Mouse (Mus musculus) myocyte (in vitro differentiated cells): Measurements from ENCODE around the gene Dppa5a. TPM values are rescaled to one million over a fixed set of nuclear protein-coding genes. Genes with fewer than 3 reads are reported as not detected.

Experiments used
- H3K27me3 ChIP-seq: one replicate; pipeline ENCODE4 v1.6.1; 2011; ENCODE audit not compliant: control insufficient read depth, insufficient read depth, insufficient read length
- H3K36me3 ChIP-seq: one replicate; pipeline ENCODE4 v1.6.1; 2011; ENCODE audit not compliant: control insufficient read depth, insufficient read depth
- H3K4me2 ChIP-seq: one replicate; pipeline ENCODE4 v1.6.1; 2011; ENCODE audit warnings: low read depth, control low read depth
- H3K4me3 ChIP-seq: one replicate; pipeline ENCODE4 v1.5.1; 2011; ENCODE audit warnings: mild to moderate bottlenecking, control low read depth, moderate library complexity
- H3K79me2 ChIP-seq: one replicate; pipeline ENCODE4 v1.6.1; 2011; ENCODE audit not compliant: control insufficient read depth, insufficient read depth
- H3ac ChIP-seq: one replicate; pipeline ENCODE4 v1.6.1; 2011; ENCODE audit not compliant: control insufficient read depth, insufficient read length
- CEBPB ChIP-seq: IDR thresholded peaks from 2 replicates; pipeline ENCODE4 v1.6.1; 2011; ENCODE audit warnings: mild to moderate bottlenecking, moderate library complexity; ENCODE audit not compliant: poor library complexity, insufficient read depth, severe bottlenecking
- E2F4 ChIP-seq: IDR thresholded peaks from one replicate; pipeline ENCODE4 v1.6.1; 2011; ENCODE audit warnings: mild to moderate bottlenecking, control low read depth, moderate library complexity; ENCODE audit not compliant: insufficient read depth
- MAX ChIP-seq: IDR thresholded peaks from one replicate; pipeline ENCODE4 v1.6.1; 2011; ENCODE audit warnings: low read depth, mild to moderate bottlenecking, control low read depth
- MYOD1 ChIP-seq, 3 experiments: IDR thresholded peaks; one replicate each; pipeline ENCODE4 v1.6.1; 2011; ENCODE audit warnings: control low read depth in 2 of 3, low read depth in 2 of 3, mild to moderate bottlenecking in 2 of 3, moderate library complexity in 1 of 3; ENCODE audit not compliant: insufficient read length in 2 of 3, control insufficient read depth in 1 of 3
- MYOG ChIP-seq, 3 experiments: IDR thresholded peaks; one replicate each; pipeline ENCODE4 v1.6.1; 2011; ENCODE audit warnings: control low read depth in 2 of 3, low read depth in 2 of 3, mild to moderate bottlenecking in 2 of 3; ENCODE audit not compliant: insufficient read length in 2 of 3, control insufficient read depth in 1 of 3, insufficient read depth in 1 of 3
- POLR2A ChIP-seq: IDR thresholded peaks from one replicate; pipeline ENCODE4 v1.6.1; 2011; ENCODE audit warnings: low read depth, mild to moderate bottlenecking, control low read depth, moderate library complexity; ENCODE audit not compliant: insufficient read length
- POLR2AphosphoS2 ChIP-seq: IDR thresholded peaks from one replicate; pipeline ENCODE4 v1.6.1; 2011; ENCODE audit warnings: low read depth, control low read depth; ENCODE audit not compliant: insufficient read length
- REST ChIP-seq: IDR thresholded peaks from one replicate; pipeline ENCODE4 v1.6.1; 2011; ENCODE audit warnings: mild to moderate bottlenecking, control low read depth, moderate library complexity; ENCODE audit not compliant: insufficient read depth, insufficient read length
- SRF ChIP-seq: IDR thresholded peaks from one replicate; pipeline ENCODE4 v1.6.1; 2011; ENCODE audit warnings: low read depth; ENCODE audit not compliant: control insufficient read depth, insufficient read length
- TCF12 ChIP-seq: IDR thresholded peaks from one replicate; pipeline ENCODE4 v1.6.1; 2011; ENCODE audit warnings: mild to moderate bottlenecking, control low read depth; ENCODE audit not compliant: poor library complexity, insufficient read depth, severe bottlenecking
- TCF3 ChIP-seq: IDR thresholded peaks from one replicate; pipeline ENCODE4 v1.6.1; 2011; ENCODE audit warnings: low read depth, control low read depth; ENCODE audit not compliant: insufficient read length
- USF1 ChIP-seq: IDR thresholded peaks from one replicate; pipeline ENCODE4 v1.6.1; 2011; ENCODE audit warnings: low read depth, mild to moderate bottlenecking, control low read depth, moderate library complexity
- polyA plus RNA-seq: library from polyadenylated mRNA; unstranded; fragments of >200 nt; fragmentation: generic; extraction: Trizol; gene quantifications from one replicate; pipeline ENCODE4 v1.2.1, GENCODE M21; 2012; ENCODE audit warnings: missing spikeins

Gene Dppa5a
- polyA plus RNA-seq, 1 experiment, result not detected

GRCm38 (mm10) chr9:78374397-78374796 lies 6.4 kb upstream of the Dppa5a start:
- no peak overlapping the region for H3ac ChIP-seq
- no peak overlapping the region for H3K4me3 ChIP-seq
- H3K27me3 ChIP-seq, result no peaks in the 10 kb centered on the region
- no peak for TF ChIP-seq MAX
- TF ChIP-seq TCF12, result no peak
- TF ChIP-seq SRF, result no peak
- TF ChIP-seq TCF3, result no peak
- H3K4me2 ChIP-seq, result no peak overlapping the region
- H3K79me2 ChIP-seq, result no peaks in the 10 kb centered on the region
- no peaks in the 10 kb centered on the region for H3K36me3 ChIP-seq

DNA sequence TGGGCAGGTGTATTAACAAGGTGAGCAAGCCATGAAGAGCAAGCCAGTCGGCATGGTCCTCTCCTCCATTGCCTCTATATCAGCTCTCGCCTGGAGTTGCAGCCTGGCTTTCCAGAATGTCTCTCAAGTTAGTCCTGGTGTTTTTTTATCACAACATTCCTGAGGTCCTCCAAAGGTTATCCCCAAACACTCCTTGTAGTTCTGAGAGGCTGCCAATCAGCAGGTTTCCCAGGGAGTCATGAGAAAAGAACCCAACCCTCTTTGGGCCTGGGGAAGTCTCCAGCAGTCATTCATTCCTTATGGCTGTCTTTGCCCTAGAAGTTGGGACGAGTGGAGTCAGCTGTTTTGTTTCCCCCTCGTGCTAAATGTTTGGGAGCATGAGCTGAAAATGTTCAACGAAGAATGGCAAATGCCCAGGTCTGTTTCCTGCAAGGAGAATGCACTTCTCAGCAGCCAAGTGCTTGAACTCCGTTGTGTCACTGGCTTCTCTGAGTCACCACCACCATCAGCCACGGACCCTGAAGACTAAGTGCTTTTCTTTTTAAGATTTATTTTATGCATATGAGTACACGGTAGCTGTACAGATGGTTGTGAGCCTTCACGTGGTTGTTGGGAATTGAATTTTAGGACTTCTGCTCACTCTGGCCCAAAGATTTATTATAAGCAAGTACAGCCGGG lies 5.0 kb upstream of the Dppa5a start:
- H3K4me3 ChIP-seq, result no peak overlapping the region
- no peaks in the 10 kb centered on the region for H3K36me3 ChIP-seq
- H3ac ChIP-seq, result no peak overlapping the region
- no peaks in the 10 kb centered on the region for H3K79me2 ChIP-seq
- no peaks in the 10 kb centered on the region for H3K27me3 ChIP-seq
- no peak overlapping the region for H3K4me2 ChIP-seq
- TF ChIP-seq TCF12 (no peak), SRF (no peak), MYOD1 (IDR thresholded peaks at IDR 0.05; ENCODE audit: control insufficient read depth in 1 of 3, insufficient read length in 2 of 3, low read depth in 2 of 3) (no peak), USF1 (no peak), MAX (no peak), POLR2A (no peak)

DNA sequence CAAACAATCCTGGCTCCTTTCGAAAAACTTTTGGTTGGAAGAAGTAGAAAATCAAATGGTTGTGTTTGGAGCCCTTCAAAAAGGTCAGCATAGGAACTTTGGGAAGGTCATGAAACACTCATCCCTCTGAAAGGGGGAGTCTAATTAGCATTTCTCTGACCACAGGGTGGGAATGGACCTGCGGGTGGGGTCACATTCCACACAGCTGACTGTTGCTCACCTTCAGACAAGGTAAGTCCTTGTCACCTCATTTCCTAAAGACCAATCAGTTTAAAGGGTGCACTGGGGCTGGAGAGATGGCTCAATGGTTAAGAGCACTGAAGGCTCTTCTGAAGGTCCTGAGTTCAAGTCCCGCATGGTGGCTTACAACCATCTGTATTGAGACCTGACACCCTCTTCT lies 3.5 kb upstream of the Dppa5a start:
- Histone ChIP-seq H3K4me3 (no peak overlapping the region), H3K79me2 (no peaks in the 10 kb centered on the region), H3K27me3 (no peaks in the 10 kb centered on the region), H3K4me2 (no peak overlapping the region), H3K36me3 (no peaks in the 10 kb centered on the region), H3ac (no peak overlapping the region)
- TF ChIP-seq E2F4 (no peak), MAX (no peak), POLR2A (no peak), SRF (no peak), POLR2AphosphoS2 (no peak), MYOG (IDR thresholded peaks at IDR 0.05; ENCODE audit: control insufficient read depth in 1 of 3, insufficient read depth in 1 of 3, insufficient read length in 2 of 3, low read depth in 2 of 3) (no peak), USF1 (no peak), CEBPB (no peak), TCF3 (no peak), REST (no peak), MYOD1 (IDR thresholded peaks at IDR 0.05; ENCODE audit: control insufficient read depth in 1 of 3, insufficient read length in 2 of 3, low read depth in 2 of 3) (no peak), TCF12 (no peak)

DNA sequence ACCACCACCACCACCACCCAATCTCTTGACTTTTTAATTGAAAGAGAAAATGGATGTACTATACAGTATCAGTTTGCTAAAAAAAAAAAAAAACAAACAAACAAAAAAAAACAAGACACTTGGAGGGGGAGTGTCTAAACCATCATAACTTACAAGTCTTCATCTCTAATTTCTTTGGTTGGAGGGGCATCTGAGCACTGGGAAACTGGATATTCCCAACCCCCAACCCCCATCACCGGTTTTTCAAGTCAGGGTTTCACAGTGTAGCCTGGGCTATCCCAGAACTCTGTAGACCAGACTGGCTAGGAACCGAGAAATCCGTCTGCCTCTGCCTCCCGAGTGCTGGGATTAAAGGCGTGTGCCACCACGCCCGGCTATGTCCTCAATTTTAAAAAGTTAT lies 1.8 kb upstream of the Dppa5a start:
- Histone ChIP-seq H3ac (no peak overlapping the region), H3K4me3 (no peak overlapping the region), H3K27me3 (no peaks in the 10 kb centered on the region), H3K36me3 (no peaks in the 10 kb centered on the region), H3K4me2 (no peak overlapping the region), H3K79me2 (no peaks in the 10 kb centered on the region)
- TF ChIP-seq CEBPB (no peak), MAX (no peak), E2F4 (no peak), POLR2AphosphoS2 (no peak), REST (no peak), MYOG (IDR thresholded peaks at IDR 0.05; ENCODE audit: control insufficient read depth in 1 of 3, insufficient read depth in 1 of 3, insufficient read length in 2 of 3, low read depth in 2 of 3) (no peak), TCF12 (no peak), SRF (no peak), TCF3 (no peak), MYOD1 (IDR thresholded peaks at IDR 0.05; ENCODE audit: control insufficient read depth in 1 of 3, insufficient read length in 2 of 3, low read depth in 2 of 3) (no peak), USF1 (no peak), POLR2A (no peak)

DNA sequence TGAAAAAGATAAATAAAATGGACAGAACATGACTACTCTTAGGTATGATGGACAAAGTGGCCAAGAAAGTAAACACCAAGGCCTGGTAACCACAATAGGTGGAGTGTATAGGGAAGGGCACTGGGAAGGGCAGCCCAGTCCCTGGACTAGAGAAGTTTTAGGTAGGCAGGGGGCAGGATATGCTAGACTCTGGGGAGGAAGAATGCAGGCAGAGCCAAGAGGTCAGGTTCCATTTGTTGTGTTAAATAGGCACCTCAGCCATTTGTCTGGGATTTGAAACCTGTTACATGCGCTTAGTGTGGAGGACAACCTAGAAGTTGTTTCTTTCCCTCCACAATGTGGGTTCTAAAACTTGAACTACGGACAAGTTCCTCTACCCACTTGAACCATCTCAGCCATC lies 1.4 kb upstream of the Dppa5a start:
- TF ChIP-seq REST (no peak), POLR2AphosphoS2 (no peak), SRF (no peak), MYOD1 (IDR thresholded peaks at IDR 0.05; ENCODE audit: control insufficient read depth in 1 of 3, insufficient read length in 2 of 3, low read depth in 2 of 3) (no peak), E2F4 (no peak)
- Histone ChIP-seq H3K27me3 (no peaks in the 10 kb centered on the region), H3ac (no peak overlapping the region), H3K4me3 (no peak overlapping the region), H3K4me2 (no peak overlapping the region), H3K79me2 (no peaks in the 10 kb centered on the region), H3K36me3 (no peaks in the 10 kb centered on the region)
